Mouse (Mus musculus) E14TG2a.4 (cell line): ENCODE results near the gene Lhfpl5.
"Not testable (repeated sequence)": the region's sequence is repeated elsewhere in the genome, so short reads cannot be mapped to it uniquely, and the experiment has no call there.

Source experiments
- H3K27me3 ChIP-seq: 2 replicates; pipeline ENCODE4 v1.6.1; 2014; ENCODE audit warnings: low read length, control low read depth; ENCODE audit not compliant: insufficient read depth
- H3K36me3 ChIP-seq: 2 replicates; pipeline ENCODE4 v1.6.1; 2014; ENCODE audit warnings: low read length, control low read depth; ENCODE audit not compliant: insufficient read depth
- H3K4me1 ChIP-seq: replicated peaks from 2 replicates; pipeline ENCODE4 v1.6.1; 2014; ENCODE audit warnings: low read depth, low read length, control low read depth
- H3K4me3 ChIP-seq: replicated peaks from 2 replicates; pipeline ENCODE4 v1.5.1; 2014; ENCODE audit warnings: mild to moderate bottlenecking, low read length
- H3K9me3 ChIP-seq: 2 replicates; pipeline ENCODE4 v1.6.1; 2014; ENCODE audit warnings: low read length, control low read depth
- CTCF ChIP-seq: conservative IDR thresholded peaks from 2 replicates; pipeline ENCODE4 v1.5.1; 2014; ENCODE audit warnings: low read length
- NANOG ChIP-seq: IDR thresholded peaks from 2 replicates; pipeline ENCODE4 v1.6.1; 2014; ENCODE audit warnings: borderline replicate concordance, low read length, mixed read lengths
- POU5F1 ChIP-seq: IDR thresholded peaks from 2 replicates; pipeline ENCODE4 v1.6.1; 2014; ENCODE audit warnings: low read length, borderline replicate concordance

The Lhfpl5 gene

GRCm38 (mm10) chr17:28537881-28538280, 37.6 kb upstream of the Lhfpl5 start:
- H3K4me3 ChIP-seq: no peak overlapping the region; the same call in 1 of the 2 replicates
- peaks cover 25% of the 10 kb centered on the region for H3K27me3 ChIP-seq
- peaks cover 19% of the 10 kb centered on the region for H3K9me3 ChIP-seq
- H3K36me3 ChIP-seq: no peaks in the 10 kb centered on the region
- H3K4me1 ChIP-seq: peaks cover 30% of the 10 kb centered on the region
- no peak for TF ChIP-seq NANOG
- peak; percentile 95 for TF ChIP-seq CTCF

GRCm38 (mm10) chr17:28546925-28547324, 28.5 kb upstream of the Lhfpl5 start:
- peaks cover 16% of the 10 kb centered on the region for H3K9me3 ChIP-seq
- H3K27me3 ChIP-seq: peaks cover 18% of the 10 kb centered on the region
- TF ChIP-seq POU5F1 (no peak), CTCF (no peak), NANOG (no peak)
- no peak overlapping the region for H3K4me3 ChIP-seq
- H3K36me3 ChIP-seq: no peaks in the 10 kb centered on the region
- H3K4me1 ChIP-seq: peaks cover 38% of the 10 kb centered on the region

GRCm38 (mm10) chr17:28548550-28548949, 26.9 kb upstream of the Lhfpl5 start:
- no peak for TF ChIP-seq POU5F1
- TF ChIP-seq CTCF: no peak
- TF ChIP-seq NANOG: no peak
- peaks cover 18% of the 10 kb centered on the region for H3K27me3 ChIP-seq

GRCm38 (mm10) chr17:28549111-28549510, 26.3 kb upstream of the Lhfpl5 start, which contains the start of gene Clpsl2:
Gene Clpsl2 (plus strand): TSS chr17:28549411.
- Histone ChIP-seq H3K36me3 (no peaks in the 10 kb centered on the region), H3K27me3 (peaks cover 18% of the 10 kb centered on the region), H3K4me3 (peak within 1 kb of the TSS; percentile 54), H3K4me1 (peaks cover 59% of the 10 kb centered on the region), H3K9me3 (no peaks in the 10 kb centered on the region)
- TF ChIP-seq CTCF: no peak
- TF ChIP-seq POU5F1: no peak
- no peak for TF ChIP-seq NANOG

More at GRCm38 (mm10) chr17:28548550-28548949, 26.9 kb upstream of the Lhfpl5 start:
- H3K4me1 ChIP-seq: peaks cover 54% of the 10 kb centered on the region
- H3K9me3 ChIP-seq: 0 out of 2 replicates have a peak, but pooled peaks cover 4% of the 10 kb centered on the region
- H3K4me3 ChIP-seq: peak overlapping the region; percentile 54
- H3K36me3 ChIP-seq: no peaks in the 10 kb centered on the region

GRCm38 (mm10) chr17:28553040-28553793, 22.2 kb upstream of the Lhfpl5 start:
- Histone ChIP-seq H3K36me3 (no peaks in the 10 kb centered on the region), H3K9me3 (no peaks in the 10 kb centered on the region), H3K4me3 (no peak overlapping the region), H3K4me1 (peaks cover 82% of the 10 kb centered on the region), H3K27me3 (peaks cover 18% of the 10 kb centered on the region)
- TF ChIP-seq POU5F1 (no peak), CTCF (peak; percentile 83)

GRCm38 (mm10) chr17:28554021-28554420, 21.4 kb upstream of the Lhfpl5 start:
- Histone ChIP-seq H3K4me1 (peaks cover 81% of the 10 kb centered on the region), H3K27me3 (peaks cover 10% of the 10 kb centered on the region)
- H3K4me3 ChIP-seq, H3K36me3 ChIP-seq, H3K9me3 ChIP-seq: not testable (repeated sequence)

GRCm38 (mm10) chr17:28556635-28557396, 18.6 kb upstream of the Lhfpl5 start:
- Histone ChIP-seq H3K4me1 (peaks cover 85% of the 10 kb centered on the region), H3K36me3 (no peaks in the 10 kb centered on the region), H3K4me3 (no peak overlapping the region), H3K27me3 (no peaks in the 10 kb centered on the region), H3K9me3 (no peaks in the 10 kb centered on the region)
- TF ChIP-seq CTCF: no peak
- TF ChIP-seq NANOG: no peak
- no peak for TF ChIP-seq POU5F1

GRCm38 (mm10) chr17:28557772-28558171, 17.7 kb upstream of the Lhfpl5 start:
- Histone ChIP-seq H3K9me3 (no peaks in the 10 kb centered on the region), H3K4me1 (peaks cover 86% of the 10 kb centered on the region), H3K27me3 (no peaks in the 10 kb centered on the region), H3K4me3 (no peak overlapping the region), H3K36me3 (no peaks in the 10 kb centered on the region)
- TF ChIP-seq NANOG (no peak), POU5F1 (no peak), CTCF (no peak)

GRCm38 (mm10) chr17:28560598-28560997, 14.8 kb upstream of the Lhfpl5 start, which contains the start of gene Clps:
Gene Clps (minus strand): TSS chr17:28560766.
- TF ChIP-seq NANOG (no peak), CTCF (no peak), POU5F1 (no peak)
- Histone ChIP-seq H3K9me3 (no peaks in the 10 kb centered on the region), H3K27me3 (no peaks in the 10 kb centered on the region), H3K4me1 (peaks cover 81% of the 10 kb centered on the region), H3K36me3 (no peaks in the 10 kb centered on the region), H3K4me3 (0 out of 2 replicates have a peak within 1 kb of the TSS, but pooled peaks have one; percentile 43)
